Mouse (Mus musculus) ES-E14 (cell line): ENCODE results near the gene Gpr37l1.

Source experiments
- CHD2 ChIP-seq: IDR thresholded peaks from 2 replicates; pipeline ENCODE4 v1.6.1; 2014; ENCODE audit warnings: mild to moderate bottlenecking, low read depth, low read length, inconsistent platforms
- HCFC1 ChIP-seq: IDR thresholded peaks from 2 replicates; pipeline ENCODE4 v1.6.1; 2012; ENCODE audit warnings: low read length, inconsistent platforms, borderline replicate concordance; ENCODE audit not compliant: insufficient read depth
- MAFK ChIP-seq: IDR thresholded peaks from 2 replicates; pipeline ENCODE4 v1.6.1; 2014; ENCODE audit warnings: mild to moderate bottlenecking, low read depth, low read length, inconsistent platforms; ENCODE audit not compliant: insufficient read depth
- ZC3H11A ChIP-seq: IDR thresholded peaks from 2 replicates; pipeline ENCODE4 v1.6.1; 2012; ENCODE audit warnings: low read depth, mild to moderate bottlenecking, inconsistent platforms, low read length, borderline replicate concordance
- ZNF384 ChIP-seq: IDR thresholded peaks from 2 replicates; pipeline ENCODE4 v1.6.1; 2012; ENCODE audit warnings: low read depth, low read length, inconsistent platforms

DNA sequence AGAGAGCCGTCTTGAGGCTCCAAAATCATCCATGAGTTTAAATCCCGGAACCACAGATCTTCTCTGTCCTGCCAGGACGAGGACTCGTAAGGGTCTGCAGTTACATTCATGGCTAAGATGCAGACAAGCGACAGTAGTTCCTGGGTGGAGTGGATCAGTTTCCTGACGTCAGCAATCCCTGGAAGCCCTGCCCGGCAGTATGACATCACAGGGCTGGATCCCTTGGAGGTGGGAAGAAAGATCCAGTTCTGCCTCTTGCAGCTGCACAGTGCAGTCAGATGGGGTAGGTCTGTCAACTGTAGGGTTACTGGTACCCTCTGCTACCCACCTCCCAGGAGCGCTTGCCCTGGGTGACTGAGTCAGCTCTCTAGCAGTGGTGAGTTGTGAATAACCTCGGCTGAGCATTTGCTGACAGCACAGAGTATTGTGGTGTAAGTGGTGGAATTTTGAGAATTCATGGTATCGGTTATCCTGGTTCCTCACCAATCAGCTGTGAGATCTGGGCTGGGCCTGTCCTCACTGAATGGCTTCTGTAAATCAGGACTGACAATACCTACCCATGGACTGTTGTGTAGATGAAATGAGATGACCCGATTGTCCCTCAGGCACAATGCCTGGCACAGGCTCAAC lies 16.6 kb upstream of the Gpr37l1 start:
- no peak for TF ChIP-seq MAFK
- no peak for TF ChIP-seq HCFC1
- TF ChIP-seq ZNF384 = no peak
- TF ChIP-seq ZC3H11A = no peak
- TF ChIP-seq CHD2 = no peak
